Mouse (Mus musculus) activated CD4-positive, CD25-positive, alpha-beta regulatory T cell, adult 4 months (primary cell): ENCODE data around the gene Fcgr3. TPM values are rescaled to one million over a fixed set of nuclear protein-coding genes. Genes with fewer than 3 reads are reported as not detected.
"Not testable (repeated sequence)": the region's sequence is repeated elsewhere in the genome, so short reads cannot be mapped to it uniquely, and the experiment has no call there.

ENCODE experiments used
- ATAC-seq: one replicate; pipeline ENCODE4 v1.8.0; 2017
- polyA plus RNA-seq, 2 experiments: library from polyadenylated mRNA; unstranded; fragments of 100-300 nt; shearing (Covaris generic); gene quantifications; one replicate each; pipeline ENCODE4 v1.2.1; 2017

Fcgr3 gene
- polyA plus RNA-seq: under 1 TPM in 1 of 2 experiments, not detected in 1; 0.45 TPM

DNA sequence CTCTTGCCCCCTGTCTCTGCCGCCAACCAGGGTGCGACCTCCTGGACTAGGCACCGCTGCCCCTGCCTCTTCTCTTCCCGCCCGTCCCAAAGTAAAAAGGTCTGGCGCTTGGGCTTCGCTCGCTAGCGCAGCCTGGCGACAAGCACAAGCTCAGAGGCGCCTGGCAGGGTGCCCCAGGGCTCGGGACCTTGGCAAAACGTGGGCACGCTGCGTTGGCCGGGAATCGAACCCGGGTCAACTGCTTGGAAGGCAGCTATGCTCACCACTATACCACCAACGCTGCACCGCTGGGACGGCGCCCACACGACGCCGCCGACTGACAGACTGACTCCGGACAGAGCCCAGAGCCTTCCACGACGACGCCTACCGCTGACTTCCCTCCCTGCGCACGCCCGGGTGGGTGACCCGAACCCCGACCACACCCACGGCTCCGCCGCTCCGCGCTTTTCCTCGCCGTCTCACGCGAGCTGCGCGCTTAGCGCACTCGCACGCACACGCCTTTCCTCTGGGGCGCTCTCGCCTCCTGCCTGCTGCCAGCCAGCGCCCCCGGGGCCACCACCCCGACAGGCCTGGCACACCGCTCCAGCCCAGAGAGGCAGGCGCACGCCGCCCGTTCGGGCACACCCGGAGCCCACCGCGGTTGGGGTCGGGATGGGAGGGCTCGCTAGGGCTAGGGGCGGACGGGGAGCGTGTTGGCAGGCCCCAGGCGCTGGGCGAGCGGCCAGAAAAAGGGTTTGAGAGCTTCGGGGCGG lies at the start of gene Fcgr3:
TSS of gene Fcgr3 (minus strand) at position 445 of the 752 bp plus-strand sequence.
- ATAC-seq: not testable (repeated sequence)

DNA sequence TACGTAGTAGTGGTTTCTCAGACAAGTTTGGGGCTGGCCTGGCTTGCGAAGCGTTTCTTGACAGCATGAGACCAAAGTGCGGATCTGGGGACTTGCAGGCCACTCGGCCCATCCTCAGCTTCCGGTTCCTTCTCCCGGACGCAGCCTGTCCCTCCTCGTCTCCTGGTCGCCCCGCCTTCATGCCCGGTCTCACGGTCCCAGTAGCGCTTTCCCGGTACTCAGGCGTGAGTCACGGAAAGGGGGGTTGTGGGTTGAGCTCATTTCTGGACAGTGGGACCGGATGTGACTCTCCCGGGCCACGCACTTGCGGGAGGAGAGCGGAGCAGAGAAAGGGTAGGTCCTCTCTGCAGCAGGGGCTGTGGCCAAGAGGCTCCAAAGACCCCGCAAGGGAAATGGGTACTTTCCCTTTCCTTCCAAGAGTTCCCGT lies 49.2 kb upstream of the Fcgr3 start, which contains the start of gene Cfap126:
TSS of gene Cfap126 (plus strand) at position 46 of the 427 bp plus-strand sequence.
- peak; percentile 37 for ATAC-seq

DNA sequence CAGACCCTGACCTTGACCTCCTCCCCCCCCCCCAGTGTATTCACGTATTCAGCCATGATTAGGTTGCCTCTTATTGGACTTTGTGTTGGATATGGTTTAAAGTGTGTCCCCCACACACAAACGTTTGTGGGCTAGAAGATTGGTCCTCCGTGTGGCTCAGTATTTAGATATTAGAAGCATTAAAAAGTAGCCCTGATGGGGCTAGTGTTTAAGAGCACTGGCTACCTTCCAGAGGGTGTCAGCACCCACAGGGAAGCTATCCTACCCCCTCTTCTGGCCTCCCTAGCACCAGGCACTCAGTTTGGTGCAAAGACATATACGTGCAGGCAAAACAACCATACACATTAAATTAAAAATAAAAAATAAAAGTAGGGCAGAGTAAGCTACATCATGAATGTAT lies 48.3 kb upstream of the Fcgr3 start:
- ATAC-seq: no peak

DNA sequence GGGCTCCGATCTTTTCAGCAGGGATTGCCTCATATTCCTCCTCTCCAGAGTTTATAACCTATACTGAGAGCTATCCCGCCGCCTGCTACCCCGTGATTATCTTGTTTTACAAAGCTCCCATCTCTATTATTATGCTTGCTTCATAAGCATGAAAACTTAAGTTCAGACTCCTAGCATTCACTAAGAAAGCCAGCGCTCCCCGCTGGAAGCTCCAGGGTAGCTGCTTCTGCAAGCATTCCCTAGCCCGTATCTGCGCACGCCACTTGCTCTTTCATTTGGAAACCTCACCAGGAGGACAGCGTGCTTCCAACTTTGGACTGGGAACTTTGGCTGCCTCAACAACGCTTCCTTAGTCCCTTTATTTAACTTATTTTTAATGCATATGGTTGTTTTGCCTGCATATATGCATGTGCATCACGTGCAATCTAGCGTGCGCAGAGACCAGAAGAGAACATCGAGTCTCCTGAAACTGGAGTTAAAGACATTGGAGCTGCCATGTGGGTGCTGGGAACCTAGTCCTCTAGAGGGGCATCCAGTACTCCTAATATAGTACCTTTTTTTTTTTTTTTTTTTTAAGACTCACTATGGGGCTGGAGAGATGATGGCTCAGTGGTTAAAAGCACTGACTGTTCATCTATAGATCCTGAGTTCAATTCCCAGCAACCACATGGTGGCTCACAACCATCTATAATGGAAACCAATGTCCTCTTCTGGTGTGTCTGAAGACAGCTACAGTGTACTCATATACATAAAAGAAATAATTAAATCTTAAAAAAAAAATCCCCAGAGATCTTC lies 47.2 kb upstream of the Fcgr3 start:
- ATAC-seq: no peak

DNA sequence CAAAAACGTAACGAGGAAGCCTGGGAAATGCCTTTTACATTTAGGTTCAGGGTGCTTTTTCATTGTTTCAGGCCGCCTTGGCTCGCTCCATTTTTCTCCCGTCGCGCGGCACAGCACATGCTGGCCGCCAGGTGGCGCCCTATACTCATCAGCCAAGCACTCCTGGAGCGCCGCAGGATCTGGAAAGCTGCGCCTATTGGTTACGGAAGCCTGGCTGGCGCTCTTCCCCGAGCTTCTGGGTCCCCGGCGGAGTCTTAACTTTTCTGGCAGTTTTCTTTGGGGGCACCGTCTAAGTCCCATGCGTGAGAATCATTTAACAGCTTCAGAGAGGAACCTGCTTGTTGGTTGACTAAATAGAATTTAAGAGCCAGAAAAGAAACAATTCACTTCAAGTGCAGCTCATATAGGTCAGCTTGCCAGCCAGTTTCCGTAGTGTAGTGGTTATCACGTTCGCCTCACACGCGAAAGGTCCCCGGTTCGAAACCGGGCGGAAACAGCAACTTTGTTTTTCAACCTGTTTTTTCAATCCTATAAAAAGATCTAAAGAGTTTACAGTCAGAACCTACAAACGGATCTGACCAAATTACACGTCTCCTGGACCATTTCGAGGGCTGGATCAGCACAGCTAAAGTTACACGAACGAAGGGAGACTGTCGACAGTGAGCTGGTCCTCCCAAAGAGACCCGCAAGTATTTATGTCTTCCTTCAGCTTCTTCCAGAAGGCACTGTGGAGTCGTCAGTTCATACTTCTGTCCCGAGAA lies 46.5 kb upstream of the Fcgr3 start:
- ATAC-seq: peak; percentile 72

DNA sequence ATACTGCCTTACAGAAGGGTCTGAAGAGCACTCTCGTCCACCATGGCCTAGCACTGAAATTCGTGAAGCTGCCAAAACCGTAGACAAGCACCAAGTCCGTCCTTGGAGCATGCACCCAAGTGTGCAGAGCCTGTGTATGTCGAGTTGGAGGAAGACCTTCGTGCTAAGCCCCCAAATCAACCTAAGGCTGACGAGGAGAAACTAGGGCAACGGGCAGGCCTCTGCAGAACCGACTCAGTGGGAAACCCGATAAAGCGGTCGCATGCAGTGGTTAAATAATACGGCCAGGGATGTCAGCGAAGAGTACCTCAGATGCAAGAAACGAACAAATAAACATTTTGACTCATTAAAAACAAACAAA lies 45.9 kb upstream of the Fcgr3 start:
- no peak for ATAC-seq

DNA sequence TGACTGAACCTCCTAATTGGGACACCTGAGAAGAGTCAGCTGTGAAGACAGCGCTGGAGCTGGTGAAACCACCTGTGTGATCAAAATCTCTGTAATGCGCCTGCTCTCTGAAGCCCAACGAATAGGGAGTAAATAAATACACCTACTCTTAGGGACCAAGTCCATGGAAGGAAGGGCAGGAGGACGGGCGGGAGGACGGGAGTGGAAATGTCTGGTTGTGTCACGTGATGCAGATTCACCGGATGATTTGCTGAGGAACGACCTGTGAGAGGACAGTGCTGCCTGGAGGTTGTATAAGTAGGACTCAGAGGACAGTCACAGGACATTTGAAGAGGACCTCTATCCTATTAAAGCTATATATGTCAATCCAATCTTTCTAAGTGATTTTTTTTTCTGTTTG lies 44.9 kb upstream of the Fcgr3 start:
- no peak for ATAC-seq

DNA sequence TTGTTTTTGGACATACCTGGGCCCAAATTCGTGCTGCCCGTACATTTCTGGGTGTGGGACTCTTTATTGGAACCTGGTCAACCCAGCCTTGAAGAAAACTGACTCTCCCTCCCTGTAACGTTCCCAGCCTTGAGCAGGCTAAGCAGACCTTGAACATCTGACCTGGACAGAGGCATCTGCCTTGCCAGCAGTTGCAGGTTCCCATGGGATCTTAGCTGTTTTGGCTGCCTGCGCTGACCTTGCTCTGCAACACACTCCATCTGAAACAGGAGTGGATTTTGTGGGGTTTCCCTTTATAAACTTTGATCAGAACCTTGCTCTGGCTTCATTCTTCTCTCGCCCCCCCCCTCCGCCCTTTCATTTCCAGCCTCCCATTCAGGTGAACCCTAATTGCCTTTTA lies 40.5 kb upstream of the Fcgr3 start:
- no peak for ATAC-seq

DNA sequence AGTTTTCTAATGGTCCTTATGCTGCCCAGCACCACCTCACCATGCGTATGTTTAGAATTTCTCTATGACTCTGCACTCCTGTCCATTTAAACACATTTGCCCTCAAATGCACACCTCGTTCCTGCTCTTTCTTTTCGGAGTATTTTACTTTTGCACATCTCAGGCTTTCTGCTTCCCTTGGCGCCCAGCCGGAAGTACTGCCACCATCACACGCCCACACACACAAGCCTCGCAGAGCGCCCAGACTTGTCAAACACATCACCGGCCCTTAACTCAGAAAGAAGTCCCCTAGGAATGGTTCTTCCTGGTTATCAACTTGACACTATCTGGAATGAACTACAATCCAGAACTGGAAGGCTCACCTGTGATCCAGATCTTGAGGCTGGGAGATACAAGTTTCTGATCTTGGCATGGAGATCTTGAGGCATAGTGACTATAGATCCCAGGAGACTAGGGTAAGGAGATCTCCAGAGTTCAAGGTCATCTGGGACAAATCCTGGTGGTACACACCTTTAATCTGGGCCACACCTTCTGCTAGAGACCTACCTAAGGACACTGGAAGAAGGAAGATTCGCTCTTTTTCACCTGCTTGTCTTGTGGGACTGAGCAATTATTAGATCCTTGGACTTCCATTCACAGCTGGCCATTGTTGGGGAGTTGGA lies 38.6 kb upstream of the Fcgr3 start:
- peak; percentile 20 for ATAC-seq

DNA sequence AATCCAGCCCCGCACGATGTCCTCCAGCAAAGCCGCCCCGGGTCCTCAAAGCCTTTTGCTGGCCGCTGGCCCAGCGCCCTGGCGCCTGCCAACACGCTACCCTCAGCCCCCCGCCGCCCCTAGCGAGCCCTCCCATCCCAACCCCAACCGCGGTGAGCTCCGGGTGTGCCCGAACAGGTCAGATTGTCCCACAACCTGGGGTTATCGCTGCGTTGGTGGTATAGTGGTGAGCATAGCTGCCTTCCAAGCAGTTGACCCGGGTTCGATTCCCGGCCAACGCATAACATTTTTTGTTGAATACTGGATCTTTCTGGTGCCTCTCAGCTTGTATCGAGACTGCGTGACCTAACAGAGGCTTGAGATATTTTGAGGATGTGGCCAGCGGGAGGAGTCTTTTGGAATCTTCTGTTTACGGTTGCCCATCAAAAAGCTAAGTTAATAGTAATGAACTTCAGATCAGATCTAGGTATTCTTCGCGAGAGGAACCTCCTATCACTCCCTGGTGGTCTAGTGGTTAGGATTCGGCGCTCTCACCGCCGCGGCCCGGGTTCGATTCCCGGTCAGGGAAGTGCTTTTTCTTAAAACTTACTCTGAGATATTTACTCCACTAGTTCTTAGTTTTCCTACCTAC lies 37.9 kb upstream of the Fcgr3 start:
- peak; percentile 55 for ATAC-seq

DNA sequence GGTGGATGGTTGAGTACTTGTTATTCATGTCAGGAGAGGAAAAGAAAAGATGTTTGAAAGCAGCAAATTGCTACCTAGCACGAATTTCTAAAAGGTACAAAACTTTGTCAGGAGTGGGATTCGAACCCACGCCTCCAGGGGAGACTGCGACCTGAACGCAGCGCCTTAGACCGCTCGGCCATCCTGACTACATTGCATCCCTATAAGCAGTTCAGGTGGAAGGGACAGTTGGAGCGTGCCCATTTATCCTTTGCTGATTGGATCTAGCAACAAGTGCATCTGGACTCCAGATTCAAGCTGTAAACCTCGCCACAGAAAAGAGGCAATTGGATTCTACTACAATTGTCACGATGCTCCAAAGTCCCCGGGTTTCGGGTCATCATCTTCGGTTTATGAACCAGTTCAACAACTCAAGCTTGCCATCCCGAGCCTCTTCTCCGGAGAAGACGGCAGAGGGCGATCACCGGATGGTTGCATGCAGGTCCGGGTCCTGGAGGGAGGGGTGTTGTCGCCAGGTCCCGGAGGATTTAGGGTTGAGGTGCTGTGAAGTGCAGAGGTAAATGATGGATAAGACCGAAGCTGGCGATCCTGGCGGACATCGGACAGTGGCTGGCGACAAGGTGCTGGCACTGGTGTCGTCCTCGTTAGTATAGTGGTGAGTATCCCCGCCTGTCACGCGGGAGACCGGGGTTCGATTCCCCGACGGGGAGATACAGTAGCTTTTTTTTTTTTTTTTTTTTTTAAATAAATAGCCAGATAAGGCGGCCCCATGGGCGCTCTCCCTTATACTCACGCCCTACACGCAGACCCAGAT lies 37.2 kb upstream of the Fcgr3 start:
- ATAC-seq: peak; percentile 76

DNA sequence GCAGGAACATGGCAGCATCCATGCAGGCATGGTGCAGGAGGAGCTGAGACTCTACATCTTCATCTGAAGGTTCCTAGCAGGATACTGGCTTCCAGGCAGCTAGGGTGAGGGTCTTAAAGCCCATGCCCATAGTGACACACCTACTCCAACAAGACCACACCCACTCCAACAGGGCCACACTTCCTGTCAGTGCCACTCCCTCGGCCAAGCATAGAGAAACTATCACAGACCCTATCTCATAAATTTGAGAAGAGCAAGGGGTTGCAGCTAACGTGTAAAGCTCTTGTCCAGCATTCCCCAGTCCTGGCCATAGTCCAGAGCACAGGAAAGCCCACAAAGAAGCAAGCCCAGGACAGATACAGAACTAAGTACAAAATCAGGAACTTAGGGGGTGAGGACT lies 36.3 kb upstream of the Fcgr3 start:
- no peak for ATAC-seq

DNA sequence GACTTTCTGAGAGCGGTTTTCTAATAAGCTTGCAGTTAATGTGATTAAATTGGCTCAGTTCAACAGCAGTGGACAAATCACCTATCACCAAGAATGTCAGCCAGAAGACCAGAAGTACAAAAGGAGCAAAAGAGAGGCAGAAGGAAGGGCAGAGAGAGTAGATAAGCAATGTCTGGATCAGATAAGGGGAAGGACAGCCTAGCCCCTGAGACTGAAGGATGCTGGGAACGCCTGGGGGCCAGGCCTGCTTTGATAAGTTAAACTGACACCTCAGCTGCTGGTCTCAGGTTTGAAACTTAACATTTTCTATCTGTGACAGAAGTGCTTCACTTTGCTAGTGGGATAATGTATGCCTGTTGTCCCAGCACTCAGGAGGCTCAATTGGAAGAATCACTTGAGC lies 32.9 kb upstream of the Fcgr3 start:
- ATAC-seq: no peak

DNA sequence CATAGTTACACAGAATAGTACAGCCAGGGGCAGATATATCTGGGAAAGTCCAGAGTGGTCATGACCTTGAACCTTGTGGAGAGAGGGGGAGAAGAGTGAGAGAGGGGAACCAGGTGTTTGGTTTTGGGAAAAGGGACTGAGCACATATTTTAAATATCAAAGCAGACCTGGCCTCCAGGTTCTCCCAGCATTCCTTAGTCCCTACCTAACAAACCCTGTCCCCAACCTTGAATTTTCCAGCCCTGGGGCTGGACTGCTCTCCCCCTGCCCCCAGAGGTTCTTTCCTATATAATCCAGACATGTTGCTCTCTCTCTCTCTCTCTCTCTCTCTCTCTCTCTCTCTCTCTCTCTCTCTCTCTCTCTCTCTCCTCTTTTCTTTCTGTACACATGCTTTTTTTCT lies 32.4 kb upstream of the Fcgr3 start:
- ATAC-seq: no peak

DNA sequence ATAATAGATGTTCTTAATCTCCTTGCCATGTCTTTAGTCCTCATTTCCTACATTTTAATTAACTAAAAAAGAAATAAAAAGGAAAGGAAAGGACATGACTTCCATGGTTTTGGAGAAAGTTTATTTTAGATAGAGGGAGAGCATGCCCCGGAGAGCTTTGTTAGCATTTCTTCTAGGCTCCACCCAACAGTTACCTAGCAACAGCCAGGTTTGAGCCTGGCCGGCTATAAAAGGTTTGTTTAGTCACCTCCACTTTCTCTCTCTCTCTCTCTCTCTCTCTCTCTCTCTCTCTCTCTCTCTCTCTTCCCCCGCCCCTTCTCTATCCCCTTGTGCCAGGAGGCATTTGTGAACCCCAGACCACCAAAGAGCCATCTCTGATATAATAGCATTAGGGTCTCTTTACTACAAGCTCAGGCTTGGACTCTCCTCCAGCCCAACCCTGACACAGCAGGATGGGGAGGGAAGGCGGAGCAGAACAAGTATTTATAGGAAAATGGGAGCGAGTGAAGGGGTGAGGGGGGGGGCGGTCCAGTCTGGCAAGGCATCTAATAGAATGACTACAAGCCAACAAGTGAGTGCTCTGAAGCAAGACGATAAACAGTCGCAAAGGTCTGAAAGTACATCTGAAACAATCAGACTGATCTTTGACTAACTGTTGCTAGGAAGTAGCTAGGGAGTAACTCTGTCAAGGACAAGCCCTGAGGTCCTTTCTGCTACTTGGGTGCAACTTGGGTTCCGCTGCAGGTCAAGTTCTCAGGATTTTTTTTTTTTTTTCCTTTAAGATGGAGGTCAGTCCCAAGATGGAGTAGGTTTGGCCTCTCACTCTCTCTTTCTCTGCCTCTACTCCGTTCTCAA lies 31.6 kb upstream of the Fcgr3 start:
- no peak for ATAC-seq

DNA sequence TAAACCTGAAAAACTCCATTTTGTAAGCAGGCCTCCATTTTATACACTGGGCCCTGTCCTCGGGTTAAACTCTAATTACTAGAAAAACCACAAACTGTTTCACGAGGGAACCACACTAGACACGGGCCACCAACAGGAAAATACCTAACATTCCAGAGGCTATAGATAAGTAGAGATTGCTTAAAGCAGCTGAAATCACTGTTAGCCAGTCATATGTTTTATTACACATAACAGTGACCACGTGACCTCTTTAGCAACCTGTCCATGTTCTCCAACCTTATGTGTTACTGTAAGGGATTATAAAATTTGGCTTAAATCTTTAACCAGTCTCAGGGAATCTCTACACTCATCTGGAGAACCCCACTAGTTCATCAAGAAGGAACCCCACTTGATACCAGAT lies 29.7 kb upstream of the Fcgr3 start:
- no peak for ATAC-seq

DNA sequence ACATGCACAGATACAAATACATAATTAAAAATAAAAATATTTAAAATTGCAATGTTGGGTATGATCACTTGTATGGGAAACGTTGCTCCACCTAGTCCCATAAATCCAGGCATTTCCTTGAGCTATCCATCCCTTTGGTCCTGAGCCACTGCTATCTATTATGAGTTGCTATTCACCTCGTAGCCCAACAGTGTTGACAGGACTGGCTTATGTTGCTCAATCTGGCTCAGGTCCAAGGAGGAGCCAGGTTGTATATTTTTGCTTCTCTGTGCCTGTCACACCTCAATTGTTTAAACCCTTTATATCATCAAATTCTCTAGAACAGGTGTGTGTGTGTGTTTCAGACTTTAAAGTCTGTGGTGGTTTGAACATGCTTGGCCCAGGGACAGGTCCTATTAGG lies 26.0 kb upstream of the Fcgr3 start:
- ATAC-seq: no peak

DNA sequence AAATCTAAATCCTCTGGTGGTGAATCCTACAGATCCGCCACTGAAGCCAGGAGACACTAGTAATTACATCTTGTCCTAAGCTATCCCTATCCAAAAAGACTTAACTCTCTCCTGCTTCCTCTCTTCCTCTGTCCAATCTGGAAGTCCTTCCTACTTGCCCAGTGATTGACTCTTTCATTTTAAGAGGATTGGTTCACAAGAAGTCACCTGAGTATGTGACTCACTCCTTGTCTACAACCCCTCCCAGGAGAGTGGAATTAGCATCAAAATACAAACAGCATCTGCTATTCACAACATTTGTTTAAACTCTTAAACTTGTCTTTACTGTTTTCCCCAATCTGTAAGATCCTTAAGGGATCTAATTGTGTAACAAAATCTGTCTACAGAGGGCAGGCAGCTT lies 25.2 kb upstream of the Fcgr3 start:
- ATAC-seq: no peak

DNA sequence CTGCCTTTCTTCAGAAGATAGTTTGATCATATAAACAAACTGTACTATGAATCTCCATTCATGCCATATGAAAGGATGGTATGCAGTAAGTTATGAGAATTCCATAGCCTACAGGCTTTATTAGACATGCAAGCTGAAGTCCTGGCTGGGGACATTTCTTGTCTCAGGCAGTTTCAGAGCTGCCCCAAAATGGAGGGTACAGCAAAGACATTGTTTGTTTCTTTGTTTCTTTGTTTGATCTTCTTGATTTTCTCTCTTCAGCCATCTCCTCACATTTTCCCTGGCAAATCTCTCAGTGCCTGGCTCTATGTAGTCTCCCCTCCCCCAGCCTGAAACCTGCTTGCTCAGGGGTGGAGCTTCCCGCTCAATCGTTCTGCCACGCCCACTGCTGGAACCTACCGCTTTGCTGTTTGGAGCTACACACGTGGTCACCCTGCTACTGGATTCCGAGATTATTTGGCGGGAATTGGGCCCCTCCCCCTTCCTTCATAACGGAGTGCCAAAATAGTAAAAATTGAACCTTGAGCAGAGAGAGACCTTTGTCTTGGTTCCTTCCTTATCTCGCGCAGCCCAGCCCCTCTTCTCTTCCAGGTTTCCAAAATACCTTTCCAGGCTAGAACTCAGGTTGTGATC lies 23.6 kb upstream of the Fcgr3 start:
- ATAC-seq: not testable (repeated sequence)

DNA sequence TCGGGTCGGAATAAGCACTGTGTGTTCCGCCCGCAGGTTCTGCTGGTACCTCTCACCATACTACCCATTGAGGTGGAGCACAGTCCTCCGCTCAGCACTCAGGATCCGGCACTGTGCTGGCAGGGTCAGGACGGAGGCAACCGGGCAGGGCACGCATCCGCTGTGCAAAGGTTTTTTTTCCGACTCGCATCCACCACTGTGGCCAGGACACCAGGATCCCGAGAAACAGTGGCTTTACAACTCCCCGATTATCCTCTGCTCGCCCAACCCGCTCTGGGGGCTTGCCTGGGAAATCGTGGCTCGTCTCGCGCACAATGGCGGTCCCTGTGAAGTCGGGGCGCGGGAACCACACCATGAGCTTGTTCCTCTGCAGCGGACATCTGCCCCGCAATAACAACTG lies 21.0 kb upstream of the Fcgr3 start:
- no peak for ATAC-seq
